Mouse (Mus musculus) intestine, postnatal 0 days (tissue): Measurements from ENCODE around the gene Gjb3. TPM values are rescaled to one million over a fixed set of nuclear protein-coding genes. Genes with fewer than 3 reads are reported as not detected.

ENCODE experiments used
- ATAC-seq: fragments of 200-750 bp; cut with Nextera tagmentation; 2 replicates; pipeline ENCODE4 v1.8.0; 2017; ENCODE audit warnings: mild to moderate bottlenecking, moderate TSS enrichment, moderate library complexity
- H3K27ac ChIP-seq: fragments of 300-500 bp; sonication (generic); 2 replicates; pipeline ENCODE4 v1.5.1; 2014; ENCODE audit warnings: mild to moderate bottlenecking, low read depth, low read length, moderate library complexity
- H3K27me3 ChIP-seq: fragments of 300-500 bp; sonication (generic); replicated peaks from 2 replicates; pipeline ENCODE4 v1.6.1; 2014; ENCODE audit warnings: low read length, mixed read lengths; ENCODE audit not compliant: control insufficient read depth, insufficient read depth
- H3K36me3 ChIP-seq: fragments of 300-500 bp; sonication (generic); 2 replicates; pipeline ENCODE4 v1.6.1; 2014; ENCODE audit warnings: mild to moderate bottlenecking, moderate library complexity; ENCODE audit not compliant: control insufficient read depth, insufficient read depth
- H3K4me1 ChIP-seq: fragments of 300-500 bp; sonication (generic); replicated peaks from 2 replicates; pipeline ENCODE4 v1.6.1; 2014; ENCODE audit warnings: antibody characterized with exemption, low read length, mixed read lengths; ENCODE audit not compliant: control insufficient read depth, insufficient read depth
- H3K4me2 ChIP-seq: fragments of 300-500 bp; sonication (generic); replicated peaks from 2 replicates; pipeline ENCODE4 v1.6.1; 2014; ENCODE audit warnings: low read depth, mild to moderate bottlenecking, moderate library complexity
- H3K4me3 ChIP-seq: fragments of 300-500 bp; sonication (generic); 2 replicates; pipeline ENCODE4 v1.5.1; 2014; ENCODE audit warnings: low read depth, low read length
- H3K9ac ChIP-seq: fragments of 300-500 bp; sonication (generic); 2 replicates; pipeline ENCODE4 v1.6.1; 2014; ENCODE audit warnings: mild to moderate bottlenecking, low read depth, low read length
- H3K9me3 ChIP-seq: fragments of 300-500 bp; sonication (generic); 2 replicates; pipeline ENCODE4 v1.6.1; 2016; ENCODE audit warnings: mixed run types; ENCODE audit not compliant: control insufficient read depth
- CTCF ChIP-seq: sonication (generic); IDR thresholded peaks from 2 replicates; pipeline ENCODE4 v1.5.1; 2016; ENCODE audit warnings: low read depth, mild to moderate bottlenecking, control low read depth, antibody characterized with exemption, moderate library complexity
- whole genome bisulfite sequencing: fragments of 180-500 bp; shearing (Covaris S2); extraction: QIAGEN DNeasy Blood & Tissue Kit; methylation state at CpG from one replicate; pipeline ENCODE4 v1.1.7; 2014; 5-methylcytosine and 5-hydroxymethylcytosine counted together
- polyA plus RNA-seq: library from polyadenylated mRNA; unstranded; fragments of >200 nt; fragmentation: Nextera tagmentation; extraction: Ambion mirVana; gene quantifications from 2 replicates; pipeline ENCODE4 v1.2.1, GENCODE M21; 2015

The Gjb3 gene
- polyA plus RNA-seq, 1 experiment from 2014 or later = 1.3 TPM

- Histone ChIP-seq H3K27ac (no peak within 1 kb of the TSS), H3K36me3 (no peaks in the 10 kb centered on the region), H3K9me3 (no peaks in the 10 kb centered on the region), H3K4me1 (no peaks in the 10 kb centered on the region), H3K4me3 (no peak within 1 kb of the TSS), H3K9ac (no peak within 1 kb of the TSS), H3K27me3 (no peaks in the 10 kb centered on the region), H3K4me2 (no peak within 1 kb of the TSS)
- no peak for TF ChIP-seq CTCF
- ATAC-seq = no peak
- 21% methylated on average over 5 of the region's 5 CpGs for WGBS
Observed at GRCm38 (mm10) chr4:127358018-127358417, 27.4 kb upstream of the Gjb3 start, which contains the start of gene Gjb5. Gene Gjb5, minus strand, starts transcription at chr4:127358181.

GRCm38 (mm10) chr4:127354506-127355485 lies 24.2 kb upstream of the Gjb3 start:
- no peak overlapping the region for H3K27ac ChIP-seq
- H3K4me2 ChIP-seq = no peak overlapping the region
- no peak overlapping the region for H3K4me3 ChIP-seq
- H3K9me3 ChIP-seq = no peaks in the 10 kb centered on the region
- TF ChIP-seq CTCF = no peak
- no peaks in the 10 kb centered on the region for H3K4me1 ChIP-seq
- ATAC-seq = no peak
- H3K27me3 ChIP-seq = no peaks in the 10 kb centered on the region
- H3K9ac ChIP-seq = no peak overlapping the region
- H3K36me3 ChIP-seq = no peaks in the 10 kb centered on the region
- 41% methylated on average over 15 of the region's 15 CpGs for WGBS

- no peak for ATAC-seq
- H3K27ac ChIP-seq = no peak within 1 kb of the TSS
Observed at GRCm38 (mm10) chr4:127353951-127354438, 23.4 kb upstream of the Gjb3 start, which contains the start of gene Gjb4. Gene Gjb4, minus strand, starts transcription at chr4:127354081.

GRCm38 (mm10) chr4:127352594-127352993 lies 21.9 kb upstream of the Gjb3 start:
- no peak for ATAC-seq
- no peak overlapping the region for H3K4me2 ChIP-seq
- no peak overlapping the region for H3K9ac ChIP-seq
- no peaks in the 10 kb centered on the region for H3K4me1 ChIP-seq
- H3K27me3 ChIP-seq = no peaks in the 10 kb centered on the region
- no peak for TF ChIP-seq CTCF
- no peak overlapping the region for H3K4me3 ChIP-seq
- H3K27ac ChIP-seq = no peak overlapping the region
- WGBS = 58% methylated on average over 1 of the region's 1 CpGs
- no peaks in the 10 kb centered on the region for H3K9me3 ChIP-seq
- H3K36me3 ChIP-seq = no peaks in the 10 kb centered on the region

More at GRCm38 (mm10) chr4:127353951-127354438, 23.4 kb upstream of the Gjb3 start, which contains the start of gene Gjb4:
- H3K36me3 ChIP-seq = no peaks in the 10 kb centered on the region
- H3K4me2 ChIP-seq = no peak within 1 kb of the TSS
- TF ChIP-seq CTCF = no peak
- 48% methylated on average over 8 of the region's 8 CpGs for WGBS
- H3K9ac ChIP-seq = no peak within 1 kb of the TSS
- H3K9me3 ChIP-seq = no peaks in the 10 kb centered on the region
- H3K27me3 ChIP-seq = no peaks in the 10 kb centered on the region
- no peaks in the 10 kb centered on the region for H3K4me1 ChIP-seq
- H3K4me3 ChIP-seq = no peak within 1 kb of the TSS

GRCm38 (mm10) chr4:127349560-127350300 lies 19.1 kb upstream of the Gjb3 start:
- Histone ChIP-seq H3K27ac (no peak overlapping the region), H3K4me2 (no peak overlapping the region), H3K9me3 (no peaks in the 10 kb centered on the region), H3K27me3 (no peaks in the 10 kb centered on the region), H3K4me3 (no peak overlapping the region), H3K9ac (no peak overlapping the region), H3K36me3 (no peaks in the 10 kb centered on the region), H3K4me1 (no peaks in the 10 kb centered on the region)
- 30% methylated on average over 4 of the region's 4 CpGs for WGBS
- no peak for ATAC-seq
- no peak for TF ChIP-seq CTCF

- no peak overlapping the region for H3K4me2 ChIP-seq
- H3K9me3 ChIP-seq = no peaks in the 10 kb centered on the region
- no peaks in the 10 kb centered on the region for H3K27me3 ChIP-seq
- no peak overlapping the region for H3K9ac ChIP-seq
- no peaks in the 10 kb centered on the region for H3K36me3 ChIP-seq
- no peaks in the 10 kb centered on the region for H3K4me1 ChIP-seq
- TF ChIP-seq CTCF = no peak
- no peak for ATAC-seq
- no peak overlapping the region for H3K27ac ChIP-seq
- H3K4me3 ChIP-seq = no peak overlapping the region
- WGBS = 64% methylated on average over 5 of the region's 5 CpGs
Observed at GRCm38 (mm10) chr4:127345000-127345399, 14.4 kb upstream of the Gjb3 start.
